Mouse (Mus musculus) stomach, embryonic 14.5 days (tissue): Measurements from ENCODE around the gene Vps16. TPM values are rescaled to one million over a fixed set of nuclear protein-coding genes. Genes with fewer than 3 reads are reported as not detected.
A peak's percentile ranks its signal among the peaks of the same experiment; 100 is the strongest.

Source experiments
- ATAC-seq: fragments of 200-750 bp; cut with Nextera tagmentation; 2 replicates; pipeline ENCODE4 v1.8.0; 2017; ENCODE audit warnings: low read depth, moderate TSS enrichment; ENCODE audit not compliant: insufficient number of reproducible peaks, insufficient read depth, low FRiP score
- H3K27ac ChIP-seq: fragments of 300-500 bp; sonication (generic); 2 replicates; pipeline ENCODE4 v1.5.1; 2014; ENCODE audit warnings: mild to moderate bottlenecking, low read length, moderate library complexity, mixed read lengths
- H3K27me3 ChIP-seq: fragments of 300-500 bp; sonication (generic); 2 replicates; pipeline ENCODE4 v1.6.1; 2014; ENCODE audit warnings: low read length, control low read depth, mixed read lengths; ENCODE audit not compliant: control insufficient read depth, insufficient read depth
- H3K36me3 ChIP-seq: fragments of 300-500 bp; sonication (generic); 2 replicates; pipeline ENCODE4 v1.6.1; 2014; ENCODE audit warnings: mild to moderate bottlenecking, control low read depth, low read length, moderate library complexity, mixed read lengths; ENCODE audit not compliant: control insufficient read depth, insufficient read depth
- H3K4me1 ChIP-seq: fragments of 300-500 bp; sonication (generic); 2 replicates; pipeline ENCODE4 v1.6.1; 2014; ENCODE audit warnings: low read length, control low read depth, mixed read lengths; ENCODE audit not compliant: control insufficient read depth, insufficient read depth
- H3K4me2 ChIP-seq: fragments of 300-500 bp; sonication (generic); replicated peaks from 2 replicates; pipeline ENCODE4 v1.6.1; 2014; ENCODE audit warnings: low read depth, low read length, control low read depth
- H3K4me3 ChIP-seq: fragments of 300-500 bp; sonication (generic); 2 replicates; pipeline ENCODE4 v1.5.1; 2014; ENCODE audit warnings: low read depth, low read length, control low read depth
- H3K9ac ChIP-seq: fragments of 300-500 bp; sonication (generic); replicated peaks from 2 replicates; pipeline ENCODE4 v1.6.1; 2014; ENCODE audit warnings: low read depth, mild to moderate bottlenecking, control low read depth, low read length, moderate library complexity, mixed read lengths
- H3K9me3 ChIP-seq: fragments of 300-500 bp; sonication (generic); 2 replicates; pipeline ENCODE4 v1.6.1; 2016; ENCODE audit warnings: low read depth, low read length, control low read depth; ENCODE audit not compliant: control insufficient read depth
- WGBS: fragments of 180-500 bp; shearing (Covaris S2); extraction: QIAGEN DNeasy Blood & Tissue Kit; methylation state at CpG from one replicate; pipeline ENCODE4 v1.1.7; 2014; 5-methylcytosine and 5-hydroxymethylcytosine counted together
- polyA plus RNA-seq: library from polyadenylated mRNA; unstranded; fragments of >200 nt; fragmentation: Nextera tagmentation; extraction: Ambion mirVana; gene quantifications from 2 replicates; pipeline ENCODE4 v1.2.1, GENCODE M21; 2014

Gene Vps16
- polyA plus RNA-seq, 1 experiment from 2014 or later: 71.3 TPM

- peaks cover 15% of the 10 kb centered on the region; the same call in 1 of the 2 replicates for H3K4me1 ChIP-seq
- WGBS: 93% methylated on average over 11 of the region's 11 CpGs
- H3K36me3 ChIP-seq: no peaks in the 10 kb centered on the region; the same call in 1 of the 2 replicates
- H3K27ac ChIP-seq: no peak overlapping the region
- no peaks in the 10 kb centered on the region for H3K9me3 ChIP-seq
- H3K4me2 ChIP-seq: no peak overlapping the region
- no peak overlapping the region for H3K4me3 ChIP-seq
- H3K9ac ChIP-seq: no peak overlapping the region
- no peaks in the 10 kb centered on the region for H3K27me3 ChIP-seq
- no peak for ATAC-seq
Measured at GRCm38 (mm10) chr2:130395696-130396095, 28.4 kb upstream of the Vps16 start.

GRCm38 (mm10) chr2:130397186-130397985 lies 26.8 kb upstream of the Vps16 start, which contains the start of gene Cpxm1:
Gene Cpxm1, minus strand, starts transcription at chr2:130397574.
- peak; percentile 87; the same call in 1 of the 2 replicates for ATAC-seq
- 1% methylated on average over 41 of the region's 53 CpGs for WGBS
- Histone ChIP-seq H3K4me2 (peak within 1 kb of the TSS; percentile 63), H3K9me3 (no peaks in the 10 kb centered on the region), H3K27me3 (no peaks in the 10 kb centered on the region), H3K27ac (peak within 1 kb of the TSS; percentile 49; the same call in 1 of the 2 replicates), H3K36me3 (no peaks in the 10 kb centered on the region; the same call in 1 of the 2 replicates), H3K4me1 (peaks cover 15% of the 10 kb centered on the region; the same call in 1 of the 2 replicates), H3K9ac (peak within 1 kb of the TSS; percentile 45), H3K4me3 (peak within 1 kb of the TSS; percentile 53)

DNA sequence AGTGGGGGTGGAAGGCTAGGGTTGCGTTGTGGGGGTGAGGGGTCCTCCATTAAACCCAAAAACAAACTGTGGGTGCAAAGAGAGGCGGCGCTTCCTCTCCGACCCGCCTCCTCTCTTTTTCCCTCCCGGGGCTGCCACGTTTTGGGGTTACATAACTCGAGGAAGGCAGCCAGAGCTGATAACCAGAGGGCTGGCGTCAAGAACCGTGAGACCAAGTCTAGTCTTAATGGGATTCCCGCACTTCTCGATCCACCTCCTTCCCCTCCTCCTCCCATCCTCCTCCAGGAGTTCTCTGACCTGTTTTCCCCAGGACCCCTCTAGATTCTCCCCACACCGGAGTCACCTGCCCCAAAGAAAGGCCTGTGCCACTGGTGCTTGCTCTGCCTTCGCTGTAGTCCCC lies 26.0 kb upstream of the Vps16 start:
- no peaks in the 10 kb centered on the region for H3K9me3 ChIP-seq
- no peak overlapping the region for H3K27ac ChIP-seq
- H3K4me2 ChIP-seq: peak overlapping the region; percentile 63
- H3K9ac ChIP-seq: no peak overlapping the region
- ATAC-seq: no peak
- no peaks in the 10 kb centered on the region for H3K27me3 ChIP-seq
- peaks cover 15% of the 10 kb centered on the region; the same call in 1 of the 2 replicates for H3K4me1 ChIP-seq
- 18% methylated on average over 11 of the region's 14 CpGs for WGBS
- H3K36me3 ChIP-seq: no peaks in the 10 kb centered on the region; the same call in 1 of the 2 replicates
- H3K4me3 ChIP-seq: peak overlapping the region; percentile 53

GRCm38 (mm10) chr2:130400046-130400445 lies 24.1 kb upstream of the Vps16 start:
- Histone ChIP-seq H3K36me3 (no peaks in the 10 kb centered on the region; the same call in 1 of the 2 replicates), H3K4me1 (peaks cover 15% of the 10 kb centered on the region; the same call in 1 of the 2 replicates), H3K9me3 (no peaks in the 10 kb centered on the region), H3K4me2 (no peak overlapping the region), H3K4me3 (no peak overlapping the region), H3K27me3 (no peaks in the 10 kb centered on the region), H3K9ac (no peak overlapping the region), H3K27ac (no peak overlapping the region)
- ATAC-seq: no peak
- WGBS: 86% methylated on average over 1 of the region's 1 CpGs

- Histone ChIP-seq H3K27ac (no peak overlapping the region), H3K4me3 (no peak overlapping the region), H3K9ac (no peak overlapping the region), H3K36me3 (no peaks in the 10 kb centered on the region), H3K4me1 (peaks cover 8% of the 10 kb centered on the region; the same call in 1 of the 2 replicates), H3K9me3 (no peaks in the 10 kb centered on the region), H3K4me2 (no peak overlapping the region), H3K27me3 (no peaks in the 10 kb centered on the region)
- WGBS: 73% methylated on average over 4 of the region's 4 CpGs
- ATAC-seq: no peak
Measured at GRCm38 (mm10) chr2:130401891-130402290, 22.2 kb upstream of the Vps16 start.

- ATAC-seq: no peak
- no peaks in the 10 kb centered on the region for H3K36me3 ChIP-seq
- WGBS: 89% methylated on average over 1 of the region's 1 CpGs
- no peak within 1 kb of the TSS for H3K27ac ChIP-seq
- no peaks in the 10 kb centered on the region for H3K27me3 ChIP-seq
- H3K9ac ChIP-seq: no peak within 1 kb of the TSS
- no peak within 1 kb of the TSS for H3K4me3 ChIP-seq
- H3K4me2 ChIP-seq: no peak within 1 kb of the TSS
- no peaks in the 10 kb centered on the region for H3K9me3 ChIP-seq
- H3K4me1 ChIP-seq: no peaks in the 10 kb centered on the region
Measured at GRCm38 (mm10) chr2:130404939-130405338, 19.2 kb upstream of the Vps16 start, which contains the start of the genes Gm28372 and 1700020A23Rik. Gene Gm28372, plus strand, starts transcription at chr2:130405239. Gene 1700020A23Rik, plus strand, starts transcription at chr2:130405259.

GRCm38 (mm10) chr2:130406178-130406577 lies 18.0 kb upstream of the Vps16 start, which contains the start of gene Tmem239:
Gene Tmem239, plus strand, starts transcription at chr2:130406478.
- WGBS: 65% methylated on average over 2 of the region's 2 CpGs
- H3K36me3 ChIP-seq: no peaks in the 10 kb centered on the region
- H3K4me1 ChIP-seq: no peaks in the 10 kb centered on the region
- no peaks in the 10 kb centered on the region for H3K27me3 ChIP-seq
- no peak within 1 kb of the TSS for H3K9ac ChIP-seq
- H3K4me3 ChIP-seq: no peak within 1 kb of the TSS
- H3K4me2 ChIP-seq: no peak within 1 kb of the TSS
- ATAC-seq: no peak
- H3K9me3 ChIP-seq: no peaks in the 10 kb centered on the region
- no peak within 1 kb of the TSS for H3K27ac ChIP-seq

- WGBS: 8% methylated on average over 6 of the region's 6 CpGs
- no peak overlapping the region for H3K27ac ChIP-seq
- H3K4me2 ChIP-seq: no peak overlapping the region
- no peaks in the 10 kb centered on the region for H3K9me3 ChIP-seq
- H3K4me1 ChIP-seq: no peaks in the 10 kb centered on the region
- peak; percentile 43; the same call in 1 of the 2 replicates for ATAC-seq
- H3K36me3 ChIP-seq: no peaks in the 10 kb centered on the region
- no peak overlapping the region for H3K9ac ChIP-seq
- no peak overlapping the region for H3K4me3 ChIP-seq
- no peaks in the 10 kb centered on the region for H3K27me3 ChIP-seq
Measured at GRCm38 (mm10) chr2:130408194-130408593, 15.9 kb upstream of the Vps16 start.
